Mouse (Mus musculus) hematopoietic stem cell, adult 5-6 weeks (primary cell): ENCODE data around the gene Hacl1. TPM values are rescaled to one million over a fixed set of nuclear protein-coding genes. Genes with fewer than 3 reads are reported as not detected.

Source experiments
- ATAC-seq, 2 experiments: fragments of 125-278 bp in 1 of 2; replicated peaks in 1 of 2; 2 replicates each; pipeline ENCODE4 v1.8.0; 2016 to 2017; ENCODE audit warnings: inconsistent platforms in 2 of 2, mild to moderate bottlenecking in 2 of 2, moderate number of reproducible peaks in 2 of 2, low read depth in 1 of 2, moderate TSS enrichment in 1 of 2; ENCODE audit not compliant: low FRiP score in 2 of 2, poor library complexity in 2 of 2, severe bottlenecking in 2 of 2, insufficient read depth in 1 of 2, low TSS enrichment in 1 of 2
- total RNA-seq: library from RNA; stranded (forward); fragments of 172-1452, 232-1000 nt; gene quantifications from 2 replicates; pipeline ENCODE4 v1.2.3, GENCODE M21; 2017

The Hacl1 gene
- total RNA-seq, 1 experiment from 2014 or later: 26.0 TPM

DNA sequence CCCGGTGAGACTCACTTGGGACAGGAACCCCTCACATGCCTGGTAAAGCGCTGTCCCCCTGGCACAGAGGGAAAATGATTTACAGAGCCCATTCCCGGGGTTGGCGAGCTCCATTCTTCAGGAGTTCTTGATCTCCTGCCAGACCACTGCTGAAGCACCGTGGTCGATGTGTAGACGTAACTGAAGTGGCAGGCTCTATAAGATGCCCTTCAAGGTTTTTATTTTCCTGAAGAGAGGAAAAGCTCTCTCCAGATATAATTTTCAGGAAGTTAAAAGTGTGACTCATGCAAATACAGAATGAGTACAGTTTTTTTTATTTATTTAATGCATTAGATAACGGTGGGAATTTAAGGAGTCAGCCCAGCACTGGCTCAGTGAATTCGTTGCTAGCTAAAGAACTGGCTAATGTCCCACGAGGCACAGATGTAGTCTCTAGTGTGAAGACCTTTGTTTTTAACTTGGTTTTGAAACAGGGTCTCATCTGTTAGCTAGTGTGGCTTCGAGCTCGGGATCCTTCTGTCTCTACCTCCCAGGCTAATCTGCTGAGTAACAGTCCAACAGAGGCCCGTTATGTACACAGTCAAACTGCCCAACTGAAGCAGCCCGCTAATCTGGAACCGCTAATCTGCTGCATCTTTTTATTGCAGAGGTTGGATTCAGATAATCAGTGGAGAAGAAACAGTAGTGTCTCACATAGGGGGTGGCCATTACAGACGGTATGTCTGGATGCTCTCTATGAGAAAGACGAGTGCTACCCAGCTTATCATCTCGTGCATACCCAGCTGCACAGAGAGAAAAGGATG, 23.2 kb upstream of the Hacl1 start:
- no peak for ATAC-seq

DNA sequence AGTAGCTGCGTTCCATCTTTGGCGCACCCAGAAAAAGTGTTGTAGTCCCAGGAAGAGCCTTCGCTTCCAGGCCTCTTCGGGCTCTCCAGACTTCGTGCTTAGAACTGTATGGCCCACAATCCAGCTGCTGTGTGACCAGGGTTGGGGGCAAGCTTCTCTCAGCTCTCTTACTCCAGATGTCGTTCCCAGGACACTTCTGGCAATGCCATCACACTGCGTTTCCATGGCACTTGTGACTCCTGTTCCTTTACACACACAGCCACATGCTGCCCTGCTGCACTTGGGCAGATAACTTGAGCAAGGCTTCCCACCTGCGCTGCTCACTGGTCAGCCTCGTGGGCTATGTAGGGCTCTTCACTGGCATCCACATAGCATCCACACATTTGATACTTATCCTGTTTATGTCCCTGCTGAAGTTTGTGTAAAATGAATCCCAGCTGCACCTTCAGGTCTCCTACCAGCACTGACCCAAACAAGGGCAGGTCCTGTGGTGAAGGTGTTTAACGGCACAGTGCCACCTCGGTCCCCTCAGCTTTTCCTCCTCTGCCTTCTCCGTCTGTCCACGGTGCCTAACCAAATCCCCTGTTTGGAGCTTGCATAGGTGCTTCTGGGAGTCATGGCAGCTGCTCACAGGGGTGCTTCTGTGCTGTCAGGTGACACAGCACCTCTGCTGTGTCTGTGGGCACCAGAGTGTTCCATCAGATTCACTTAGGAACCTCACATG, 22.5 kb upstream of the Hacl1 start:
- ATAC-seq: no peak

DNA sequence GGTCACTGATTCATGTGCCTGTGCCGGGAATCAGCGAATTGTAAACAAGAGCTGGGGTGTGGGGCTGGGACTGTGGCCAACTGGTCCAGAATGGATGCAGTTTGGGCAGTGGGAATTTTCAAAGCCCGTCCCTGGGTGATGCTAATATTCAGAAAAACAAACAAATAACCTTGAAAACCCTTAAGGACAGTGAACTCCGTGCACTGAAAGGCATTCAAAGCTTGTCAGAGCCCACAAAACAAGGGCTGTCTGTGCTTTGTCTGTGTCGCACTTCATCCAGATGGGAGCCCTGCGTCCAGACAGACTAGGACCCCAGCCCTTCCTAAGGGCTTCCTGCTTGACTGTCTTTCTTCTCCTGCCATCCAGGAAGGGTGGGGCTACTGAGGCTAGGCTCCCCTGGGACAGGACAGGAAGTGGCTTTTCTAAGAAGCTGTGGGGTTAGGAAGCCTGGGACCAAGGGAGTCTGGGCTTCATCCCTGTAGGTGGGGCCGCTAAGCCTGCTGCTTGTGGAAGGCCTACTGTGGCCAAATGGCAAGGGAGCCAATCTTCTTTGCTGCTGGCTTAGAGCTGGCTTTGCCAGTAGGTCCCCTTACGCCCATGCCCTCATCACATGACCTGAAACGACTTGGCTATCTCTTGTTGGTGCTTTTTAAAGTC, 21.6 kb upstream of the Hacl1 start:
- no peak for ATAC-seq

DNA sequence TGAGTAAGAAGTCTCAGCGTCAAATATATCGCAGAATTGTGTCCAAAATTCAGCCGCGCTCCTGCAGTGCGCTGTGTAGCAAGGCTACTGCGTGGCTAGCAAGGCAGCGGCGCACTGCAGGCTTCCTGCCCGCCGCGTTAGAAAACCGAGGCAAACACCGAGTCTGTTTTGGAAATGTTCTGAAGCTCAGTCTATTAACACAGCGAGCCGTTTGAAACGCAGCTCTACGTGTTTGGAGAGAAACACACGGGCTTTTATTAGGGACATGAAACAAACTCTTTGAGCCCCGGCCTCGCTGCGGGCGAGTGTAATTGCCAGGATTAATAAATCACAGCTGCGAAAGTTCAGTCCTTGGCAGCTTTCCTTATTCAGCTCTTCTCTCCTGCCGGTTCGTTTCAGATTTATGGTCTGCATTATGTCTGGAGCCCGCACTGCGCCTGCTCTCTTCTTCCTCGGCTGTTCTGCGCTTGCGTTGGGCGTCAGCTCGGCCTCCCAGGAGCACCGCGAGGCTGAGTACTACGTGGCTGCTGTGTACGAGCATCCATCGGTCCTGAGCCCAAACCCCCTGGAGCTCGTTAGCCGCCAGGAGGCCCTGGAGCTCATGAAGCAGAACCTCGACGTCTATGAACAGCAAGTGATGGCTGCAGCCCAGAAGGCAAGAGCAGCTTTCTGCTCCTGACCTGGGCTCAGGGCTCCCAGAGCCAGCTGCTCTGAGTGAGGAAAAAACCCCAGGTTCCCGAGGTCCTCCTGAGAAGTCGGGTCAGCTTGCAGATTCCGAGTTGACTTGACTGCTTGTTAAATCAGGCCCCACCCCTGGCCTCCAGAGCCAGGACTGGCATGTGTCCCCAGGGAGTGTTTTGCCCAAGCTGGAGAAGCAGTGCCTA, 20.8 kb upstream of the Hacl1 start:
- ATAC-seq: peak; percentile 54 to 61

DNA sequence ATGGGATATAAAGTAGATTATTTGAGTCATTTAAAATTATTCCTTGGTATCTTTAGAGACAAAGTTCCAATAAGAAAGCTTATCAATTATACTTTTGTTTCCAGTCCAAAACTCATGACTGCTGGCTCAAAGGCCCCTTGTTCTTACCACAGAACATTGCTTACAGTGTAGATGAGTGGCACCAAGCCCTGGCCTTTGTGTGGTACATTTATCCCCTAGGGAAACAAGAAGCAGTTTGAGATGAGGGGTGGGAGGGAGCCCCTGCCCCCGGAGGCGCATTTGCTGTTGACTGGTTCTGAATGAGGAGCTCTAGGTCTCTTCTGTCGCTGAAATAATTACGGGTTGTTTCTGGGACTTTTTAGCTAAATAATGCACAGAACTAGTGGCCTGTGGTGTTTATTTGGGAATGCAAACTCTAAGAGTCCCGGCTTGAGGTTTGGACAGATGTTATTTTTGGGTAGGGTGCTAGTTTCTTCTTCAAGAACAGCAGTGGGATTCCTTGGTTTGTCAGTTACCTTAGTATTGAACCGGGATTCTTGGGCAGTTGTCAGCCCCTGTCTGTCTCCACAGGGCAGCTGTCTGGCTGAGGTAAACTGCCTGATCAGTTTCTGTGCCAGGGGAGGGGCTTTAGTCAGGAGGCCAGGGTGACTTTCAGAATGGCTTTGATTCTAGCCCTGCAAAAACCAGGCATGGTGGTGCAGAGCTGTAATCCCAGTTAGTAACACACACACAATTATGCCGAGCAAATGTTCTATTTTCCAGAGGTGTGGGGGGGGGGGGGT, 19.4 kb upstream of the Hacl1 start:
- no peak for ATAC-seq

DNA sequence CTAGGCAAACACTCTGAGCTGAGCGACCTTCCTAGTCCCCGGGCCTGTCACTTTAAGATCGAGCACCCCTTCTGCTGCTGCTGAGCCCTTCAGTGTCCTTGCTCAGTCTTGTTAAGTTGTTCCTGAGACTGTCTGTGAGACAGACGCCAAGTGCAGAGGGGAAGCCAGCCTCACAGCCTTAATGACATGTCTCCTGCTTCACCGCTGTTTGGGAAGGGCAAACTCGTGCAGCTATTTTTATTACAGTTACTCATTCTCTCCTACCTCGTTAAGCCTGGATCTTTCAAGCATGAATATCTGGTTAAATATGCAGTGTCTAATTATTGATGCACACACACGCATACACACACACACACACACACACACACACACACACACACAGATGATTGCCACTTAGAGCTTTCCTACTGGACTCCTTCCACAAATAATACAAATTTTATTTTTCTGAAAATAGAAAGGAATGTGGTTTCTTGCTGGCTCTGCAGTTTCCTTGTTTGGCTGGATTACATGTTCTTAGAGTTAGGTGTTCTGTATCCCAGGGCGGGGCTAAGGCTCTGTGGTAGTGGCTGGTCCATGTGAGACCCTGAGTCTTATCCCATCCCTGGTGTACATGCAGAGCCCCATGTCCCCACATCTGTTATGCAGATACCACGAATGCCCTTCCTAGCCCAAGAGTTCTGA, 18.6 kb upstream of the Hacl1 start:
- ATAC-seq: no peak

DNA sequence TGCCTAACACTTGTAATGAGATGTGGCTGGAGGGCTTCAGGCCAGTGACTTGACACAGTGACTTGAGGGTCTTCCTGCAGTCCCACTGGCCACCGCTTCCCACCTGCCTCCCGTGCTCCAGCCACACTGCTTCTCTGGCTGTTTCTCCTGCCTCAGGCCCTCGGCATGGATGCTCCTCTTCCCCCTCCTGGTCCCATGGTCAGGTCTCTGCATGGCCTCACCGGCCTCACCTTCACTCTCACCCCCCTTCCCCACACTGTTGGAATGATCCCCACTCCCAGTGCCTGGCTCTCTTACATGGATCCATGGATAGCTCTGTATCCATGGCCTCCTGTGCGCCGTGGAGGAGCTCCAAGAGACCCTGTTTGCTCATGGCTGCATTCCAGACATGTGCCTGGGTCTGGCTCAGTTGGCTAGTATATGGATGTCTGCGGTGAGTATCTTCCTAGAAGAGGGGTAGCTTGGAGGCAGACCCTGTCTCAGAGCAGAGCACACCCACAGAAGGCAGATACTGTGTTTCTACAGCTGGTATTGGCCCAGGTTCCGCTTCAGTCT, 17.1 kb upstream of the Hacl1 start:
- ATAC-seq: no peak

DNA sequence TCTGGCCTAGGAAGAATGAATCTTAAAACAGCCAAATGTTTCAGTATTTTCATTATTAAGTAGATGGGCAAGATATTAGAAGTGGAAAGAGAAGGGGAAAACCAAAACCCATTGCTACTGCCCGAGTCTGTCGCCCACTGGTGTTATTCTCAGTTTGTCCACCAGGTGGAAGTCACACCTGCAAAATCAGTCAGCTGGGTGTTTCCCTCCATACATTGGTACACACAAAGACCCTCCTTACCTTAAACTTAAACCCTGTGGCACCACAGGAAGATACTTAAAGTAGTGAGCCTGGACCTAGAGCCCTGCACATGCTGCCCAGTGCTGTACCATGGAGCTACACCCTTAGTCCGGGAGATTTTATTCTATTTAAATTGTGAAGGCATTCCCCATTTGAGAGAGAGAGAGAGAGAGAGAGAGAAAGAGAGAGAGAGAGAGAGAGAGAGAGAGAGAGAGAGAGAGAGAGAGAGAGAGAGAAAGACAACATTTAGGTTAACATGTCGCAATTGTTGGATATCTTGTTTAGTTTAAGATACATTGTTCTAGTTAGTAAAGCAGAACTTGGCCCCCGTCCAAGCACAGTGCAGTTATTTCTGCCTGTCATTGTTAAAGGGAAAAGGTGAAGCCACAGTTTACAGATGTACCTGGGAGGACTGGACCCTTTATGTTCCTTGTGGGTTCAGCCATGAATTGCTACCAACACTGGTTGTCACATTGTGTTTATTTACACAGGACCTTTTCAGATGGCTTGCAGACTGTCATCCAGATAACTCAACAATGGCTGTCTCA, 16.0 kb upstream of the Hacl1 start:
- ATAC-seq: peak; percentile 61 to 67

DNA sequence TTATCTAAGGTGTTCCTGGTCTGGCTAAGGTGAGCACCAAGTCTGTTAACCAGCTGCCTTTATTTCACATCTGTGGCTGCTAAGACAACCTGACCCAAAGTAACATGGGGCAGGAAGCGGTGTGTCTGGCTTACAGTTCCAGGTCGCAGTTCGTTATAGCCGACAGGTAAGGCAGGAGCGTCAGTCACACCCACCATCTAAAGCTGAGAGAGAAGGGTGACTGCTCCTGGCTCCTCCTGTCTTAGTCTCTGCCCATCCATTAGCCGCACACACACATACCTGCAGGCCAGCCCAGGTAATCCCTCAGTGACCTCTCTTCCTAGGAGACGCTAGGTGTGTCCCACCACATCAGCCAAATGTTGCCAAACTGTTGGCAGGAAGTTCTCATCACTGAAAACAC, 15.3 kb upstream of the Hacl1 start:
- ATAC-seq: no peak

DNA sequence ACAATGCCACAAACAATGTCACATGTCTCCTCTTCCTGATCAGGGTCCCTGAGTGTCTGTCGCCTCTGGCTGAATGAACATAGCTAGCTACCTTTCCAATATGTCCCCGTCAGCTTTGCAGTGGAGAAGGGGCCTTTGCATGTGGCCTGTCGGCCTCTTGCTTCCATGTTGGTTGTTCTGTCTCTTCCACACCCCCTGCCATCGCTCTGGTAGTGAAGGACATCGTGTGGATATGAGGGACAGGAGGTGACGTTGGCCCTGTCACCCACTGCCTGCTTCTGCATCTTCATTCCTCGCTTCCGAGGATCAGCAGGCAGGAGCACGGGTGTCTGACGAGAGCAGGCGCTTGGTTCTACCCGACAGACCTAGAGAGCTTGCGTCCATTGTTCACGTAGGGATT, 14.3 kb upstream of the Hacl1 start:
- ATAC-seq: no peak

DNA sequence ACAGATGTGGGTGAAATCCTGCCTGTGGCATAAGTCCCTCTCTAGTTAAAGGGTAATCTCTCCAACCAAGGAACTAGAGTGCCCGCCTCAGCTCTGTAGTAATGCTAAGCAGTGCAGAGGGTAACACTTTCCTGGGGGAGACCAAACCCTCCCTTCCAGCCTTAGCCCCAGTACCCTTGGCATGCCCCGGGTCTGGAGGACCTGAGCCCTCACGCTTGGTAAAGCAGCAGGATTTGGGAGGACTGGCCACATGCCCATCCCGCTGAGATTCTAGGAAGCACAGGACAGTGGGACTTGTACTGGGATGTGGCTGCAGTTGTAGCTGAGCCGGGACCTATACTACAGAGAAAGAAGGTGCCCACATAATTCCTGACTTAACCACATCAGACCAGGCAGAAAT, 13.7 kb upstream of the Hacl1 start:
- ATAC-seq: no peak

DNA sequence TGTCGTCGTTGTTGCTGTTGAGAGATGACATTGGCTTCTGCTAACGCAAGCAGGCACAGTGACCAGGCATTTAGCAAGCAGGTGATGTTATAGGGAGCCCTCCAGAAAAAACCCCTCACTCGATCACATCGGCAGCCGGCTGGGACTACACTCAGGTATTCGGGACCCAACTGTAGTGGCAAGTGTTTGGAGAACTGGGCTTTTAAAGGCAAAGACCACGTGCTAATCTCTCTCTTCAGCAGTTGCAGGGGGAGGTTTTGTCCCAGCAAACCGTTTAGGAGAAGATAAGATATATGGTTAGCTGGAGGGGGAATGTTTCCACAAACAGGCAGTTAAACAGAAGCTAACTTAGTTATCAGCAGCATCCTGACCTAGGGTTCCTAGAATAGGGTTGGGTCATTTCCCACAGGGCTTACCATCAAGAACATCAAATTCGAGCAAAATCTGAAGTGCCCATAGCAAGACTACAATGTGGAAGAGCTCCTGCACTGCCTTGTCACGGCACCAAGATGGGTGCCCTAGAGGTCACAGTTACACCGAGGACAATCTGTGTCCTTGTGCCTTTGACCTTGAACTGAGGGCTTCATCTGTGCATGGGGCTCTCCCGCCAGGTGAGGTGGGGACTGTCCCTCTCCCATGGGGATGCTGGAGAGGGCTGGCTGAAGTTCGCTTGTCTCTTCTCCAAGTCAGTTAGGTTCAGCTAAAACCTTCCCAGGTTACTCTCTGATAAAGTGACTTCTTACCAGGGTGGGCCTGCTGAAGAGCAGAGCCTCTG, 12.2 kb upstream of the Hacl1 start:
- ATAC-seq: no peak

DNA sequence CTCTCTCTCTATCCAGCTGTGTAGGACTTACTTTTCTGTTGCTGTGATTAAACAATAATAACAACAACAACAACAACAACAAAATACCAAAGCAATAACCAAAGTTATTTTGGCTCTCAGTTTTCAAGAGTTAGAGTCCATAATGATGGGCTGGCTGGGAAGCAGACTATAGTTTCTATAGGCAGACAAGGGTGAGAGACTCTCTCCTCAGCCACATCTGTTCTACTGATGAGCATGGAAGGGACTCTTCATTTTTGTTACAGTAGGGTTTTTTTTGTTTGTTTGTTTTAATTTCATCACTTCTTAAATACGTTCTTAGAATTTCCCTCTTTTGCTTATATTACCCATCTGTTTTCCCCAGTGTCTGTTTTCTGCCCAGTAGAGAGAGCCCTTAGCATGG, 11.5 kb upstream of the Hacl1 start:
- no peak for ATAC-seq

DNA sequence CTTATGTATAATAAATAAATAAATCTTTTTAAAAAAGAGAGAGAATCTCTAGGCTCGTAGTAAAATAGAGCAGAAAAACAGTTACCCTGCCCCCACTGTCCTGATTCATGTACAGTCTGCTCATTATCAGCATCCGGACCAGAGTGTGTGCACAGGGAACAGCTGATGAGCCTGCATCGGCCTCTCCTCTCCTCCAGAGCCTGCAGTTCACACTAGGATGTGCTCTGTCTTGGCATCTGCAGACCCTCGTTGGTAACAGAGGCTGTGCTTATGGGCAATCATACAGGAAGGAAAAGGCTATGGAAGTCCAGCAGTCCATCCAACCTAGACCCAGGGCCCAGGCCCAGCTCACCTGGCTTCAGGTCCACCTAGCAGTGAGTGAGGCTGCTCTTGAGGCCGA, 11.0 kb upstream of the Hacl1 start:
- no peak for ATAC-seq

DNA sequence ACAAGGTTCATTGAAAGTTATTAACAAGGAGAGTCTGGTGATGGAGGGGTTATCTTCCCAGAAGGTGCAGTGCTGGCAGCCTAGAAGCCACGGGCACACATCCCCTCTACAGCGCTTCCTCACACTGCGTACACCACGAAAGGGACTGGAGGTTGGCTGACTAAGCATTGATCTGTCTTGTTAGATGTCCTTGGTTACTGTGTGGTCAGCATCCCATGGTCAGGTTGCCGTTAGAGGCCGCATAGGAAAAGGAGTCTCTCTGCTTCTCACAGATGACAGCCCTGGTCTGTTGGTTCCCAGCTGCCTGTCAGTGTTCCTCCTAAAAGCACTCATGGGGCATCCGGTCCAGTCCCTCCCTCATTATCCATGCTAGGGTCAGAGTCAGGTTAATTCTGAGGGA, 10.1 kb upstream of the Hacl1 start:
- ATAC-seq: no peak
